Mouse (Mus musculus) forebrain, embryonic 16.5 days (tissue): ENCODE measurements around the gene Fmnl1. TPM values are rescaled to one million over a fixed set of nuclear protein-coding genes. Genes with fewer than 3 reads are reported as not detected.

Experiments used
- ATAC-seq: fragments of 200-750 bp; cut with Nextera tagmentation; 2 replicates; pipeline ENCODE4 v1.8.0; 2017; ENCODE audit warnings: mild to moderate bottlenecking, moderate library complexity
- H3K27ac ChIP-seq: fragments of 300-500 bp; sonication (generic); 2 replicates; pipeline ENCODE4 v1.5.1; 2014; ENCODE audit warnings: low read length, control low read depth
- H3K27me3 ChIP-seq: fragments of 300-500 bp; sonication (generic); replicated peaks from 2 replicates; pipeline ENCODE4 v1.6.1; 2014; ENCODE audit warnings: low read length; ENCODE audit not compliant: control insufficient read depth, insufficient read depth
- H3K36me3 ChIP-seq: fragments of 300-500 bp; sonication (generic); 2 replicates; pipeline ENCODE4 v1.6.1; 2014; ENCODE audit not compliant: control insufficient read depth, insufficient read depth
- H3K4me1 ChIP-seq: fragments of 300-500 bp; sonication (generic); replicated peaks from 2 replicates; pipeline ENCODE4 v1.6.1; 2014; ENCODE audit warnings: low read length; ENCODE audit not compliant: control insufficient read depth, insufficient read depth
- H3K4me2 ChIP-seq: fragments of 300-500 bp; sonication (generic); 2 replicates; pipeline ENCODE4 v1.6.1; 2014; ENCODE audit warnings: mild to moderate bottlenecking, low read length, control low read depth
- H3K4me3 ChIP-seq: fragments of 300-500 bp; sonication (generic); replicated peaks from 2 replicates; pipeline ENCODE4 v1.5.1; 2014; ENCODE audit warnings: mild to moderate bottlenecking, low read length, control low read depth
- H3K9ac ChIP-seq: fragments of 300-500 bp; sonication (generic); replicated peaks from 2 replicates; pipeline ENCODE4 v1.6.1; 2014; ENCODE audit warnings: low read depth, low read length, control low read depth
- H3K9me3 ChIP-seq: fragments of 300-500 bp; sonication (generic); 2 replicates; pipeline ENCODE4 v1.6.1; 2016; ENCODE audit warnings: low read length; ENCODE audit not compliant: control insufficient read depth
- WGBS: fragments of 180-500 bp; shearing (Covaris S2); extraction: QIAGEN DNeasy Blood & Tissue Kit; methylation state at CpG from one replicate; pipeline ENCODE4 v1.1.7; 2014; 5-methylcytosine and 5-hydroxymethylcytosine counted together
- polyA plus RNA-seq: library from polyadenylated mRNA; unstranded; fragments of >200 nt; fragmentation: Nextera tagmentation; extraction: Ambion mirVana; gene quantifications from 2 replicates; pipeline ENCODE4 v1.2.1, GENCODE M21; 2015

Gene Fmnl1
- polyA plus RNA-seq, 1 experiment from 2014 or later, result 6.7 TPM

DNA sequence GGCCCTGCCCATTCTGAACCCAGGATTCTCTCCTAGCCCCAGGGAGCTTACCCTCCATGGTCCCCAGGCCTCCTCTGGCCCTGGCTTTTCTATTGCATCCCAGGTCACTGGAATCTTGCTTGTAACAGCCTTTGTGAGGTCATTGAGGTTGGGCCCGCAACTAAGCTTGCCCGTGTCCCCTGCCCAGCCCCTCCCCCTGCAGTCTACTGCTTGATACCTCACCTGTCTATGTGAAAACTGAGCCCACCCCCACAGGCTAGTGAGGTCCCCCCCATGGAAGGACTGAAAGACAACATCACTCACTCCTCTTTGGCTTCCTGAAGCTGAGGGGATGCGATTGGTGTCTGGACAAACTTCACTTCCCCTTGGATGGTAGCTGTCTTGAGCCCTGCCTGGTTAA is 37.6 kb downstream of the Fmnl1 start, which contains the start of gene 1700023F06Rik:
Gene 1700023F06Rik (minus strand): TSS at position 101 of the 400 bp plus-strand sequence.
- H3K27me3 ChIP-seq, result no peaks in the 10 kb centered on the region
- H3K4me1 ChIP-seq, result no peaks in the 10 kb centered on the region
- WGBS, result 87% methylated on average over 3 of the region's 3 CpGs
- no peaks in the 10 kb centered on the region for H3K9me3 ChIP-seq
- H3K27ac ChIP-seq, result no peak within 1 kb of the TSS
- no peak for ATAC-seq
- H3K4me3 ChIP-seq, result no peak within 1 kb of the TSS
- no peak within 1 kb of the TSS for H3K9ac ChIP-seq
- H3K4me2 ChIP-seq, result no peak within 1 kb of the TSS
- no peaks in the 10 kb centered on the region for H3K36me3 ChIP-seq

DNA sequence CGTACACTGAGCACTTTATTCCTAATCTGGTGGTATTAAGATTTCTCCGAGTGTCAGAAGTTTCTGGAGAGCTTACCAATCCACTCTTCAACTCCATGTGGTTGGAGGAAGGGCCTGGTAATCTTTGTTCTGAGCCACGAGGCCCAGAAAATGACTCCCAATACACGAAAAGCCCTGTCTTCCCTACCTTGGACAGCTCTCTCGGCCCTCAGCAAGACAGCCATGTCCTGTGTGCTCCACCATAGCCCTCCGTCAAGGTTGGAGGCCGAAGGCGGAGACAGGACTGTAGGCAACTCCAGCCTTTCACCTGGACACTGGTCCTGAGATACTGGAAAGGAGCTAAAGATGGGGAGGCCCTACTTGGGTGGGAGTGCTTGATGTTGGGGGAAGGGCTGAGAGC is 39.4 kb downstream of the Fmnl1 start:
- Histone ChIP-seq H3K9ac (no peak overlapping the region), H3K36me3 (no peaks in the 10 kb centered on the region), H3K4me1 (no peaks in the 10 kb centered on the region), H3K4me2 (no peak overlapping the region), H3K4me3 (no peak overlapping the region), H3K27ac (no peak overlapping the region), H3K27me3 (no peaks in the 10 kb centered on the region), H3K9me3 (no peaks in the 10 kb centered on the region)
- no peak for ATAC-seq
- 79% methylated on average over 8 of the region's 8 CpGs for WGBS

DNA sequence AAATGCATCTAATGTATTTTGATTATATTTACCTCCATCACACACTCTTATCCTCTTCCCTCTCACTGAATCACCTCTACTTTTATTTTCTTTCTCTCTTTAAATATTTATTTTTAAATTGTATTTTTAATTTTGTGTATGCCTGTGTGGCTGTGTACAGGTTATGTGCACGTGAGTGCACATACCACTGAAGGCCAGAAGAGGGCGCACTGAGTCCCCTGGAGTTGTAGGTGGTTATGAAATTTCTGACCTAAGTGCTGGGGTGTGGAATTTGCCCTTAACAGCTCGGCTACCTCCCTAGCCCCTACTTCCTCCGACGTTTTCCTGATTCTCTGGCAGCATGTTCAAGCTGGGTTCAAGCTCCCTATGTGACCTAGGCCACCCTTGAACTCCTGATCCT is 42.8 kb downstream of the Fmnl1 start:
- no peak for ATAC-seq
- 86% methylated on average over 5 of the region's 5 CpGs for WGBS
- H3K4me1 ChIP-seq, result peaks cover 5% of the 10 kb centered on the region
- H3K9ac ChIP-seq, result no peak overlapping the region
- H3K4me3 ChIP-seq, result no peak overlapping the region
- H3K27me3 ChIP-seq, result no peaks in the 10 kb centered on the region
- H3K4me2 ChIP-seq, result no peak overlapping the region
- no peak overlapping the region for H3K27ac ChIP-seq
- H3K36me3 ChIP-seq, result no peaks in the 10 kb centered on the region
- no peaks in the 10 kb centered on the region for H3K9me3 ChIP-seq

GRCm38 (mm10) chr11:103215355-103215754 is 44.4 kb downstream of the Fmnl1 start:
- H3K36me3 ChIP-seq, result no peaks in the 10 kb centered on the region
- peaks cover 5% of the 10 kb centered on the region for H3K4me1 ChIP-seq
- H3K9me3 ChIP-seq, result no peaks in the 10 kb centered on the region
- H3K9ac ChIP-seq, result no peak overlapping the region
- no peak overlapping the region for H3K4me2 ChIP-seq
- H3K27me3 ChIP-seq, result no peaks in the 10 kb centered on the region
- H3K27ac ChIP-seq, result no peak overlapping the region
- ATAC-seq, result no peak
- 90% methylated on average over 1 of the region's 1 CpGs for WGBS
- no peak overlapping the region for H3K4me3 ChIP-seq

GRCm38 (mm10) chr11:103217790-103218516 is 47.0 kb downstream of the Fmnl1 start, which contains the start of gene Spata32:
TSS of gene Spata32 (minus strand) at chr11:103218432.
- 1% methylated on average over 45 of the region's 45 CpGs for WGBS
- Histone ChIP-seq H3K27ac (peak within 1 kb of the TSS; percentile 61), H3K36me3 (no peaks in the 10 kb centered on the region), H3K4me1 (peaks cover 5% of the 10 kb centered on the region), H3K4me3 (peak within 1 kb of the TSS; percentile 60), H3K27me3 (no peaks in the 10 kb centered on the region), H3K9me3 (no peaks in the 10 kb centered on the region), H3K4me2 (peak within 1 kb of the TSS; percentile 100), H3K9ac (peak within 1 kb of the TSS; percentile 81)
- peak; percentile 95 for ATAC-seq

DNA sequence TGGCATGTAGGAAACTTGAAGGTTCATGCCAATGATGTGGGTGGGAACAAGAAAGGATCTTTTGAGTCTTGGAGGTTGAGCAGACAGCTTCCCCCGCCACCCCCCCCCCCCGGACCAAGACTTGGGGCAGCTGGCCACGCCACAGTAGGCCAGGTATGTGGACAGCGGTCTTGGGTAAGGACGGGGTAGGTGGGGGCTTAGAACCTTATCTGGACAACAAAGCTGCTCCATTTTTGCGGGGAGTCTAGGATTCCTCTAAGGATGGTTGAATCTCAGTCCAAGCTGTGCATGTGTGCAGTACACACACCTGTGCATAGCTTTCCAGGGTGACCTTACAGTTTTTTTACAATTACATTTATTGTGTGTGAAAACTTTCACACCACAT is 47.6 kb downstream of the Fmnl1 start:
- no peaks in the 10 kb centered on the region for H3K9me3 ChIP-seq
- peak overlapping the region; percentile 100 for H3K4me2 ChIP-seq
- H3K9ac ChIP-seq, result peak overlapping the region; percentile 81
- H3K4me3 ChIP-seq, result peak overlapping the region; percentile 60
- peak; percentile 3; the same call in 1 of the 2 replicates for ATAC-seq
- H3K27me3 ChIP-seq, result no peaks in the 10 kb centered on the region
- H3K27ac ChIP-seq, result peak overlapping the region; percentile 61
- WGBS, result 18% methylated on average over 6 of the region's 6 CpGs
- no peaks in the 10 kb centered on the region for H3K36me3 ChIP-seq
- peaks cover 5% of the 10 kb centered on the region for H3K4me1 ChIP-seq

- 97% methylated on average over 5 of the region's 5 CpGs for WGBS
- Histone ChIP-seq H3K9me3 (no peaks in the 10 kb centered on the region), H3K27ac (no peak overlapping the region), H3K36me3 (no peaks in the 10 kb centered on the region), H3K4me1 (peaks cover 5% of the 10 kb centered on the region), H3K4me3 (no peak overlapping the region), H3K4me2 (no peak overlapping the region), H3K27me3 (no peaks in the 10 kb centered on the region), H3K9ac (no peak overlapping the region)
- ATAC-seq, result no peak
These were observed 48.4 kb downstream of the Fmnl1 start for GRCm38 (mm10) chr11:103219259-103219658.

DNA sequence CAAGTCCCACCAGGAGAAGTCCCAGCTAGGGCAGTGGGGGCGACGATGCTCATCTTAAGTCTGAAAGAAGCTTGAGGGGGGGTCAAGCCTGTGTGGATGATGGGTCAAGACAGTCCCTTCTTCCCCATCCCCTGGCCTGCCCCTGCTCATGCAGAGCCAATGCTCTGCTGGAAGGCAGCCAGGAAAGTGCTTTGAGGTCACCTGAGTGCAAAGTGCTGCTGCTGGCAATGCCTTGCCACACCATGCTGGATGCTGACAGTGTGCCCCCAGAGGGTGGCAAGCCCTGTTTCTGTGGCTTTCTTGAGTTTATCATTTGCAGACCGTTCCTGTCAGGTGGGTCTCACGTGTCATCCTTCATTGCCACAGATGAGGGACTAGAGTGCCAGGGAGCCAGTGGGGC is 49.1 kb downstream of the Fmnl1 start:
- H3K4me1 ChIP-seq, result peaks cover 5% of the 10 kb centered on the region
- H3K9ac ChIP-seq, result no peak overlapping the region
- no peak overlapping the region for H3K4me3 ChIP-seq
- ATAC-seq, result no peak
- H3K9me3 ChIP-seq, result no peaks in the 10 kb centered on the region
- H3K4me2 ChIP-seq, result no peak overlapping the region
- H3K36me3 ChIP-seq, result no peaks in the 10 kb centered on the region
- H3K27ac ChIP-seq, result no peak overlapping the region
- 93% methylated on average over 4 of the region's 4 CpGs for WGBS
- no peaks in the 10 kb centered on the region for H3K27me3 ChIP-seq

DNA sequence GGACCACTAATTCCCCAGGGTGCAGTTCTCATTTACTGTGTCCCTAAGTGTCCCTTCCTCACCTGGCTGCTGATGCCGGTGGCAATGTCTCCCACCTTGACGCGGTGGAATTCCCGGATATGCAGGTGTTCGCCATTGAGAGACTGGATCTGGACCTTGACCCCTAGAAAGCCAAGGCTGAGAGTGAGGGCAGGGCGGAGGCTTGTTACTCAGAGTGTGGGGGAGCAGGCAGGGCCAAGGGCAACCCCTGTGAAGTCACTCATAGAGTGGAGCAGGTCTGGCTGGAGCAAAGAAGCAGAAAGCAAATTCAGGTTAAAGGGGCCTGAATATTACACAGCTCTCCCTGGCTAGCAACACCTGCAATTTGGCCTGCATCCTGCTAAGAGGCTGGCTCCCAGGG is 50.5 kb downstream of the Fmnl1 start:
- Histone ChIP-seq H3K4me3 (no peak overlapping the region), H3K4me1 (peaks cover 5% of the 10 kb centered on the region), H3K4me2 (no peak overlapping the region), H3K9me3 (no peaks in the 10 kb centered on the region), H3K27ac (no peak overlapping the region), H3K27me3 (no peaks in the 10 kb centered on the region), H3K9ac (no peak overlapping the region), H3K36me3 (no peaks in the 10 kb centered on the region)
- ATAC-seq, result no peak
- 90% methylated on average over 6 of the region's 6 CpGs for WGBS
